Mouse (Mus musculus): Measurements from ENCODE around the gene Zmym6. TPM values are rescaled to one million over a fixed set of nuclear protein-coding genes. Genes with fewer than 3 reads are reported as not detected.

Zmym6 gene
- polyA plus RNA-seq, 1 experiment from 2014 or later: 2.2 TPM

GRCm38 (mm10) chr4:127107566-127107965 is 30.4 kb downstream of the Zmym6 start:
- DNase-seq (no peak), ATAC-seq (no peak)
- H3K27me3 ChIP-seq (ENCODE audit: insufficient read depth, low read length): no peaks in the 10 kb centered on the region

GRCm38 (mm10) chr4:127110570-127110969 is 33.4 kb downstream of the Zmym6 start:
- no peak overlapping the region for H3K4me2 ChIP-seq (ENCODE audit: low read depth, low read length)
- no peak overlapping the region for H3K9ac ChIP-seq (replicated peaks)
- H3K9me3 ChIP-seq (ENCODE audit: low read length): no peaks in the 10 kb centered on the region
- H3K4me3 ChIP-seq (ENCODE audit: low read depth, low read length): no peak overlapping the region
- no peak for ATAC-seq
- TF ChIP-seq EP300 (IDR thresholded peaks at IDR 0.05; ENCODE audit: low read depth) (no peak), CTCF (IDR thresholded peaks at IDR 0.05; ENCODE audit: low read depth) (no peak)
- 70% methylated on average over 4 of the region's 4 CpGs for WGBS (ENCODE audit: insufficient replicate concordance)
- no peaks in the 10 kb centered on the region for H3K4me1 ChIP-seq (ENCODE audit: insufficient read depth)
- no peak overlapping the region for H3K27ac ChIP-seq (ENCODE audit: low read depth)
- peaks cover 8% of the 10 kb centered on the region for H3K36me3 ChIP-seq (replicated peaks; ENCODE audit: insufficient read depth, low read length)
- H3K27me3 ChIP-seq (ENCODE audit: insufficient read depth, low read length): no peaks in the 10 kb centered on the region
- DNase-seq: no peak

More at GRCm38 (mm10) chr4:127107566-127107965, 30.4 kb downstream of the Zmym6 start:
- no peak overlapping the region for H3K4me2 ChIP-seq (ENCODE audit: low read depth, low read length)
- H3K36me3 ChIP-seq (replicated peaks; ENCODE audit: insufficient read depth, low read length): peaks cover 10% of the 10 kb centered on the region
- no peak overlapping the region for H3K4me3 ChIP-seq (ENCODE audit: low read depth, low read length)
- no peaks in the 10 kb centered on the region for H3K9me3 ChIP-seq (ENCODE audit: low read length)
- H3K4me1 ChIP-seq (ENCODE audit: insufficient read depth): no peaks in the 10 kb centered on the region
- WGBS (ENCODE audit: insufficient replicate concordance): 73% methylated on average over 4 of the region's 4 CpGs
- TF ChIP-seq CTCF (IDR thresholded peaks at IDR 0.05; ENCODE audit: low read depth): no peak
- TF ChIP-seq EP300 (IDR thresholded peaks at IDR 0.05; ENCODE audit: low read depth): no peak
- H3K27ac ChIP-seq (ENCODE audit: low read depth): no peak overlapping the region
- no peak overlapping the region for H3K9ac ChIP-seq (replicated peaks)

- TF ChIP-seq EP300 (IDR thresholded peaks at IDR 0.05; ENCODE audit: low read depth) (no peak), CTCF (IDR thresholded peaks at IDR 0.05; ENCODE audit: low read depth) (no peak)
- Histone ChIP-seq H3K9me3 (ENCODE audit: low read length) (no peaks in the 10 kb centered on the region), H3K27me3 (ENCODE audit: insufficient read depth, low read length) (no peaks in the 10 kb centered on the region), H3K4me2 (ENCODE audit: low read depth, low read length) (no peak within 1 kb of the TSS), H3K36me3 (replicated peaks; ENCODE audit: insufficient read depth, low read length) (no peaks in the 10 kb centered on the region), H3K9ac (replicated peaks) (no peak within 1 kb of the TSS), H3K4me1 (ENCODE audit: insufficient read depth) (peaks cover 10% of the 10 kb centered on the region), H3K27ac (ENCODE audit: low read depth) (no peak within 1 kb of the TSS), H3K4me3 (ENCODE audit: low read depth, low read length) (no peak within 1 kb of the TSS)
- WGBS (ENCODE audit: insufficient replicate concordance): 89% methylated on average over 5 of the region's 5 CpGs
- DNase-seq (no peak), ATAC-seq (no peak)
These were observed 46.2 kb downstream of the Zmym6 start, which contains the start of gene Tmem35b for GRCm38 (mm10) chr4:127123391-127123790. Gene Tmem35b (plus strand): TSS chr4:127123691.

GRCm38 (mm10) chr4:127124331-127124730 is 47.1 kb downstream of the Zmym6 start:
- WGBS (ENCODE audit: insufficient replicate concordance): 78% methylated on average over 1 of the region's 1 CpGs
- ATAC-seq (no peak), DNase-seq (no peak)

GRCm38 (mm10) chr4:127125834-127126463 is 48.8 kb downstream of the Zmym6 start:
- ATAC-seq (peak; percentile 99), DNase-seq (peak; percentile 96)
- TF ChIP-seq CTCF (IDR thresholded peaks at IDR 0.05; ENCODE audit: low read depth): no peak
- TF ChIP-seq EP300 (IDR thresholded peaks at IDR 0.05; ENCODE audit: low read depth): no peak
- no peaks in the 10 kb centered on the region for H3K27me3 ChIP-seq (ENCODE audit: insufficient read depth, low read length)
- under 1% methylated on average over 35 of the region's 35 CpGs for WGBS (ENCODE audit: insufficient replicate concordance)
- no peaks in the 10 kb centered on the region for H3K9me3 ChIP-seq (ENCODE audit: low read length)
- H3K4me1 ChIP-seq (ENCODE audit: insufficient read depth): peaks cover 10% of the 10 kb centered on the region
- H3K36me3 ChIP-seq (replicated peaks; ENCODE audit: insufficient read depth, low read length): no peaks in the 10 kb centered on the region; the same call in 1 of the 2 replicates
- peak overlapping the region; percentile 91 for H3K4me2 ChIP-seq (ENCODE audit: low read depth, low read length)
- peak overlapping the region; percentile 79 for H3K9ac ChIP-seq (replicated peaks)
- 0 out of 2 replicates have a peak overlapping the region, but pooled peaks have one; percentile 19 for H3K27ac ChIP-seq (ENCODE audit: low read depth)
- peak overlapping the region; percentile 65 for H3K4me3 ChIP-seq (ENCODE audit: low read depth, low read length)

More at GRCm38 (mm10) chr4:127124331-127124730, 47.1 kb downstream of the Zmym6 start:
- no peaks in the 10 kb centered on the region; the same call in 1 of the 2 replicates for H3K36me3 ChIP-seq (replicated peaks; ENCODE audit: insufficient read depth, low read length)
- no peak overlapping the region for H3K27ac ChIP-seq (ENCODE audit: low read depth)
- H3K9me3 ChIP-seq (ENCODE audit: low read length): no peaks in the 10 kb centered on the region
- peaks cover 10% of the 10 kb centered on the region for H3K4me1 ChIP-seq (ENCODE audit: insufficient read depth)
- H3K9ac ChIP-seq (replicated peaks): no peak overlapping the region
- no peak overlapping the region for H3K4me2 ChIP-seq (ENCODE audit: low read depth, low read length)
- H3K27me3 ChIP-seq (ENCODE audit: insufficient read depth, low read length): no peaks in the 10 kb centered on the region
- TF ChIP-seq CTCF (IDR thresholded peaks at IDR 0.05; ENCODE audit: low read depth) (no peak), EP300 (IDR thresholded peaks at IDR 0.05; ENCODE audit: low read depth) (no peak)
- H3K4me3 ChIP-seq (ENCODE audit: low read depth, low read length): no peak overlapping the region

- 22% methylated on average over 1 of the region's 1 CpGs for WGBS (ENCODE audit: insufficient replicate concordance)
- TF ChIP-seq CTCF (IDR thresholded peaks at IDR 0.05; ENCODE audit: low read depth) (no peak), EP300 (IDR thresholded peaks at IDR 0.05; ENCODE audit: low read depth) (no peak)
These were observed 57.5 kb downstream of the Zmym6 start for GRCm38 (mm10) chr4:127134687-127135086.

More at GRCm38 (mm10) chr4:127134687-127135086, 57.5 kb downstream of the Zmym6 start:
- H3K36me3 ChIP-seq (replicated peaks; ENCODE audit: insufficient read depth, low read length): no peaks in the 10 kb centered on the region
- no peak overlapping the region for H3K4me2 ChIP-seq (ENCODE audit: low read depth, low read length)
- DNase-seq: no peak
- H3K9me3 ChIP-seq (ENCODE audit: low read length): no peaks in the 10 kb centered on the region
- no peak overlapping the region for H3K4me3 ChIP-seq (ENCODE audit: low read depth, low read length)
- no peaks in the 10 kb centered on the region for H3K27me3 ChIP-seq (ENCODE audit: insufficient read depth, low read length)
- H3K9ac ChIP-seq (replicated peaks): no peak overlapping the region
- H3K4me1 ChIP-seq (ENCODE audit: insufficient read depth): no peaks in the 10 kb centered on the region
- H3K27ac ChIP-seq (ENCODE audit: low read depth): no peak overlapping the region
- no peak for ATAC-seq

Data from liver, postnatal 0 days (tissue).